Mouse (Mus musculus) E14TG2a.4 (cell line): ENCODE measurements around the gene Cpa4.

ENCODE experiments used
- H3K27me3 ChIP-seq: 2 replicates; pipeline ENCODE4 v1.6.1; 2014; ENCODE audit warnings: low read length, control low read depth; ENCODE audit not compliant: insufficient read depth
- H3K36me3 ChIP-seq: 2 replicates; pipeline ENCODE4 v1.6.1; 2014; ENCODE audit warnings: low read length, control low read depth; ENCODE audit not compliant: insufficient read depth
- H3K4me1 ChIP-seq: replicated peaks from 2 replicates; pipeline ENCODE4 v1.6.1; 2014; ENCODE audit warnings: low read depth, low read length, control low read depth
- H3K4me3 ChIP-seq: replicated peaks from 2 replicates; pipeline ENCODE4 v1.5.1; 2014; ENCODE audit warnings: mild to moderate bottlenecking, low read length
- H3K9me3 ChIP-seq: 2 replicates; pipeline ENCODE4 v1.6.1; 2014; ENCODE audit warnings: low read length, control low read depth
- CTCF ChIP-seq: conservative IDR thresholded peaks from 2 replicates; pipeline ENCODE4 v1.5.1; 2014; ENCODE audit warnings: low read length
- NANOG ChIP-seq: IDR thresholded peaks from 2 replicates; pipeline ENCODE4 v1.6.1; 2014; ENCODE audit warnings: borderline replicate concordance, low read length, mixed read lengths
- POU5F1 ChIP-seq: IDR thresholded peaks from 2 replicates; pipeline ENCODE4 v1.6.1; 2014; ENCODE audit warnings: low read length, borderline replicate concordance

The Cpa4 gene

DNA sequence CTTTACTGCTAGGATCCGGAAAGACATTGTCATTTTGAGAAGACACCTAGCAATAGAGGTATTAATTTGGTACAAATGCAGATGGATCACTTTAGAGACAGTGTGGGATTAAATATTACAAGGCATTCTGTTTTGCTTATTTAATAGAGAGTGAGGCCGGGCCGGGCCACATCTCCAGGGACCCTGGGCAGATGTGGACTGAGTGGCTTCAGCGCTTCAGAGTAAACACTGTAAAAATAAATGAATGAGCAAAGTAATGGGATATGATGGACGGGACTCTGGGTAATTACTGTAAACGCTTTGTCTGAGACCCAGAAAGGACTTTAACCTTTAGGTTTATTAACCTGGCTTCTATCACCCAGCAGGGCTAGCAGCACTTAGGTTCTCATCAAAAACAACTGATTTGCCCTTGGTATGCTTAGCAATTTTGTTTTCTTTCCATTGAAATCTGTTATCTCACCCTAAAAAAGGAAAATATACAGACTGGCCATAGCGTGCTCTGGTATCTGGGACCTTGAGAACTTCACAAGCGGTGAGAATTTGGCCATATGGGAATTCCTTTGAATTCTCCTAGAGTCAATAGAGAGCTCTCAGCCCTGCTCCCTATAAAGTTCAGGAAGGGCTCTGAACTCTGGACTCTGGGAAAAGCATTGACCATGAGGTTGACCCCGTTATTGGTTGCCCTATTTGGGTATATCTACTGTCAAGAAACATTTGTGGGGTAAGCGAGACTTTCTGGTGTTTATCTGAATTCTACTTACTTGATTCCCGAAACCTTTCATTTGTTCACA lies 27.0 kb upstream of the Cpa4 start, which contains the start of gene Cpa2:
Gene Cpa2, plus strand, starts transcription at position 574 of the 791 bp plus-strand sequence.
- H3K36me3 ChIP-seq = no peaks in the 10 kb centered on the region
- H3K9me3 ChIP-seq = no peaks in the 10 kb centered on the region
- TF ChIP-seq NANOG (no peak), CTCF (no peak), POU5F1 (no peak)
- H3K4me1 ChIP-seq = peaks cover 38% of the 10 kb centered on the region
- H3K4me3 ChIP-seq = no peak within 1 kb of the TSS
- H3K27me3 ChIP-seq = peaks cover 44% of the 10 kb centered on the region

- Histone ChIP-seq H3K9me3 (no peaks in the 10 kb centered on the region), H3K4me3 (no peak overlapping the region), H3K27me3 (peaks cover 44% of the 10 kb centered on the region), H3K4me1 (peaks cover 45% of the 10 kb centered on the region), H3K36me3 (no peaks in the 10 kb centered on the region)
- TF ChIP-seq POU5F1 (no peak), NANOG (no peak), CTCF (no peak)
Measured at GRCm38 (mm10) chr6:30542277-30542676, 25.9 kb upstream of the Cpa4 start.

DNA sequence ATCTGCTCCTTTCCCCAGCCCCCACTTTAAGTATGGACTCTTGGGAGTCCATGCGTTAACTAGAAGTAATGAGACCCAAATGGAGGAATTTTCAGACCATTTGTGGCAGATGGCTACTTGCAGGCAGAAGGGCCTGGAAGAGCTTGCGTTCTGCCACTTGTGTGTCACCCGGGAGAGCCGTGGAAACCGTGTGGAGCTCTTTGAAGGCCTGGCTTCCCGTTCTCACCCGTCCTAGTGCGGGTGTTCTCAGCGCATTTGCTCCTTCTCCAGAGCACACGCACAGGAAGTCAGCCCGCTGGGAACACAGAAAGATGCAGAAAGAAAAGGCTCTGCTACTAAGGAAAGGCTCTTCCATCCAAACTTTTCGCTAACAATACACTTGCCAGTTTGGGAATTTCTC lies 25.1 kb upstream of the Cpa4 start:
- Histone ChIP-seq H3K36me3 (no peaks in the 10 kb centered on the region), H3K27me3 (peaks cover 48% of the 10 kb centered on the region), H3K4me3 (no peak overlapping the region), H3K4me1 (peaks cover 47% of the 10 kb centered on the region), H3K9me3 (no peaks in the 10 kb centered on the region)
- TF ChIP-seq CTCF (no peak), NANOG (no peak), POU5F1 (no peak)

GRCm38 (mm10) chr6:30543851-30544250 lies 24.3 kb upstream of the Cpa4 start:
- H3K27me3 ChIP-seq = peaks cover 49% of the 10 kb centered on the region
- TF ChIP-seq CTCF (no peak), NANOG (no peak), POU5F1 (no peak)

GRCm38 (mm10) chr6:30545689-30546088 lies 22.5 kb upstream of the Cpa4 start:
- TF ChIP-seq POU5F1 (no peak), CTCF (no peak), NANOG (no peak)
- Histone ChIP-seq H3K9me3 (no peaks in the 10 kb centered on the region), H3K27me3 (peaks cover 60% of the 10 kb centered on the region), H3K4me3 (no peak overlapping the region), H3K4me1 (peaks cover 56% of the 10 kb centered on the region), H3K36me3 (no peaks in the 10 kb centered on the region)

More at GRCm38 (mm10) chr6:30543851-30544250, 24.3 kb upstream of the Cpa4 start:
- Histone ChIP-seq H3K36me3 (no peaks in the 10 kb centered on the region), H3K4me3 (no peak overlapping the region), H3K9me3 (no peaks in the 10 kb centered on the region), H3K4me1 (peaks cover 46% of the 10 kb centered on the region)

DNA sequence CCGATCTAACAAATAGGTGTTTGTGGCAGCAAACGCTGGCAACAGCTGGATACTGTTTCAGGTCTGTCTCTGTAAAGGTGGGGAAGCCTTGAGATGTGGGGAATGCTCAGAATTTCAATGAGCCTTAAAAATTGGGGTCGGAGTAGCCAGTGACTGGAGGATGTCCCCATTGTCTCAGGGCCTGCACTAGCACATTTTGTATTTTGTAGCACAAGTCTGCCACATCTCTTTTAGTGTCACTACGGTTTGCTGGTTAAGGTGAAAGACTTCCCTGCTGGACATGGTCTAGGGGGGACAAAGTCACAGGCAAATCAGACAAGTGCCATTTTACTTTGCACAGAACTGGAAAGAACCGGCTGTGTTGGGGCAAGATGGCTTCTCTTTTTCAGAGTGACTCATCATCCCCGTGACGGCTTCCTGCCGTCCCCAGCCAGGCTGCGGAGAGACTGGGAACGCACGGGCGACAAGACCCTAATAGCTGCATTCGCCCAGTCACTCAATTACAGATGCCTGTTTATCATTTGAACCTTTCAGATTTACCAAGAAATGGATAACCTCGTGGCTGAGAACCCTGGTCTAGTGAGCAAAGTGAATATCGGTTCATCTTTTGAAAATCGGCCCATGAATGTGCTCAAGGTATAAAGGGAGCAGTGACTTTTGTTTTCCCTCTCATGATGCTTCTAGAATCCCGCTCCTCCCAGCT lies 21.4 kb upstream of the Cpa4 start:
- peak overlapping the region; percentile 35 for H3K4me3 ChIP-seq
- peaks cover 59% of the 10 kb centered on the region for H3K4me1 ChIP-seq
- H3K36me3 ChIP-seq = no peaks in the 10 kb centered on the region
- TF ChIP-seq NANOG (no peak), POU5F1 (no peak), CTCF (no peak)
- H3K27me3 ChIP-seq = peaks cover 61% of the 10 kb centered on the region
- H3K9me3 ChIP-seq = no peaks in the 10 kb centered on the region

DNA sequence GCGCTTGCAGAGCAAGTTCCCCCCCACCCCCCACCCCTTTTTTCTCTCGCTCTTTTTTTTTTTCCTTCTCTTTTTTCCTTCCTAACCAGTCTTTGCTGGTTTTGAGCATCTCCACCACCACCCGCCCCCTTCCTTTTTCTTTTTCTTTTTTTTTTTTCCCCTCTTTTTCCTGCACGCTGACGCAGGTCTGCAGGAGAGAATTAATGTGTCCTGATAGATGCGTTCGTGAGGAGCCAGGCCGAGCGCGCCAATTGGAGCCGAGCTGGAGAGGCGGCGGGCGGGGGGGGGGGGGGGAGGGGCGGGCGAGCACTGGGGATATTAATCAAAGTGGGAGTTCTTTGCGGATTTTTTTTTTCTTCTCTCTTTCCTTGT lies 20.9 kb upstream of the Cpa4 start:
- no peaks in the 10 kb centered on the region for H3K9me3 ChIP-seq
- H3K4me1 ChIP-seq = peaks cover 61% of the 10 kb centered on the region
- TF ChIP-seq NANOG (no peak), POU5F1 (no peak), CTCF (no peak)
- peak overlapping the region; percentile 35 for H3K4me3 ChIP-seq
- peaks cover 59% of the 10 kb centered on the region for H3K27me3 ChIP-seq
- H3K36me3 ChIP-seq = no peaks in the 10 kb centered on the region

GRCm38 (mm10) chr6:30547656-30548306 lies 20.4 kb upstream of the Cpa4 start:
- Histone ChIP-seq H3K4me3 (no peak overlapping the region), H3K36me3 (no peaks in the 10 kb centered on the region), H3K4me1 (peaks cover 62% of the 10 kb centered on the region), H3K27me3 (peaks cover 59% of the 10 kb centered on the region), H3K9me3 (no peaks in the 10 kb centered on the region)
- TF ChIP-seq POU5F1 = no peak
- TF ChIP-seq CTCF = no peak
- no peak for TF ChIP-seq NANOG
